Mouse (Mus musculus) layer of hippocampus, postnatal 36 days (tissue): ENCODE measurements at regions not wholly inside any gene's neighbourhood (a gene's known extent, or its start where the extent isn't known, plus 50 kb on each side); places are given as distances from the start of the nearest gene placed in this dataset.
"Not testable (repeated sequence)": the region's sequence is repeated elsewhere in the genome, so short reads cannot be mapped to it uniquely, and the experiment has no call there.

ENCODE experiments used
- DNase-seq, 2 experiments: peaks; one replicate each; pipeline ENCODE4 v3.0.0; 2022

DNA sequence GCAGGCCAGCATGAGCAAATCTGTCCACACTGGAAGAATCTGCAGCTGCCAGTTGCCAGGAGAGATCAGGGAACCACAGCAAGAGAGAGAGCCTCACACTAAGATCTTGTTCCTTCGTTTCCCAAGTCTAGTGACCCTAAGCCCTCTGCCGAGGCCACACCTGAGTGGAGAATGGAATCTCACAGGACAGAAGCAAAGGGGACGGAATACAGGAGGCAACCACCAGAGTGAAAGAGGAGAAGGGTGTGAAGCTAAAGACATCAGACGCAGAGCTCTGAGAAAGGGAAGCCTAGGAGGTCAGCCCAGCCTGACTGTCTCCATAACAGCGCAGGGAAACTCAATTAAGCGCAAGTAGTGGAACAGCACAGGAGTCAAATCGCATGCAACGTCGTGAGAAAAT, 75.0 kb downstream of the Suds3 start:
- DNase-seq = no peak

- DNase-seq = peak in 1 of 2 experiments; percentile 26
Measured at GRCm38 (mm10) chr5:117037261-117037660, 78.7 kb downstream of the Suds3 start.

GRCm38 (mm10) chr5:117032130-117032529, 83.8 kb downstream of the Suds3 start:
- DNase-seq = peak; percentile 73 to 75

- DNase-seq = no peak
Measured at GRCm38 (mm10) chr5:117025689-117026383, 90.1 kb downstream of the Suds3 start.

- DNase-seq = no peak
Measured at GRCm38 (mm10) chr5:117018419-117019150, 97.3 kb downstream of the Suds3 start.

- no peak for DNase-seq
Measured at GRCm38 (mm10) chr5:117011128-117011527, 104.8 kb downstream of the Suds3 start.

DNA sequence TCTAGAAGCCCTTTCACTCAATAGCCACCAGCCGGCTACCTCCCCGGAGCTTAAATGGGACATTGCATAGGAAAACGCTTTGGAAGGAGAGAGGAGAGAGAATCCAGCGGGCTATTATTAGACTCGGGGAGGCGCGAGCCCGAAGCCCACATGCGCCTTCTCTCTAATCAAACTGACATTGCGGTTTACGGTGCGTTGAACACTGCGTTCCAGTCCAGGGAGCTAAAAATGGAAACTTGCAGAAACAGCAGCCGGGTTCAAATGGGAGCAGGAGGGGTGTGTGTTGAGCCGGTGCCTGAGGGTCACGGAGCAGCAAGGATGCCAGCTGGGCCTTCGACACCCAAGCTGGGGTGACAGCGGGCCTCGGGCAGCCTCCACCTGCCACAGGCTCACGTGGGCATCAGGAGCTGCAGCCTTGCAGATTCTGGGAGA, 115.1 kb downstream of the Suds3 start:
- peak; percentile 40 to 53 for DNase-seq

DNA sequence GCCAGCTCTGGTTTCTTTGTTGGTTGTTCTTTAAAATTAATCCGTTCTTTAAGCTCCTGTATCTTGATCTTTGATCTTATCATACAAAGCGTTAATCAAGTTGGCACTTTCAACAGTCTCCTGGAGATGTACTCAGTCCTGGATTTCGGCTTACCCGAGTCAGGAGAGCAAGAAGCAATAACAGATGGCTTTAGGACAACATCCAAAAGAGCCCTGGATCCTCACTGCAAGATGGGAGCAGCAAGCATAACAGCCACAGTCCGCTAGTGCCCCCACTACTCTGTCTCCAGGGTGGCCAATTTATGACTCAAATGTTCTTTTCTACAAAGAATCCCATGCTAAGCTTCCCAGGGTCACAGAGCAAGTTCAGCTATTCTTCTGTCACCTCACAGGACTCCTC, 121.4 kb downstream of the Suds3 start:
- DNase-seq = no peak

GRCm38 (mm10) chr5:116993674-116994073, 122.2 kb downstream of the Suds3 start:
- no peak for DNase-seq

GRCm38 (mm10) chr5:116991461-116991860, 124.5 kb downstream of the Suds3 start:
- no peak for DNase-seq

DNA sequence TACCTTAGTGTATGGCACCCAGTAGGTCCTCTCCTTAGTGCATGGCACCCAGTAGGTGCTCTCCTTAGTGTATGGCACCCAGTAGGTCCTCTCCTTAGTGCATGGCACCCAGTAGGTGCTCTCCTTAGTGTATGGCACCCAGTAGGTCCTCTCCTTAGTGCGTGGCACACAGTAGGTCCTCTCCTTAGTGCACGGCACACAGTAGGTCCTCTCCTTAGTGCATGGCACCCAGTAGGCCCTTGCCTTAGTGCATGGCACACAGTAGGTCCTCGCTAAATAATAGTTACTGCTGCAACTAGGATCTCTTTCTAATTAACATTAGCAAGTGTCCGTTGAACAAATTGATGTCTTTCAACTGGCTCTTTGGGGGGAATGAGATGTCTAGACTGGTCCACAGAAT, 144.4 kb downstream of the Suds3 start:
- DNase-seq = not testable (repeated sequence)

DNA sequence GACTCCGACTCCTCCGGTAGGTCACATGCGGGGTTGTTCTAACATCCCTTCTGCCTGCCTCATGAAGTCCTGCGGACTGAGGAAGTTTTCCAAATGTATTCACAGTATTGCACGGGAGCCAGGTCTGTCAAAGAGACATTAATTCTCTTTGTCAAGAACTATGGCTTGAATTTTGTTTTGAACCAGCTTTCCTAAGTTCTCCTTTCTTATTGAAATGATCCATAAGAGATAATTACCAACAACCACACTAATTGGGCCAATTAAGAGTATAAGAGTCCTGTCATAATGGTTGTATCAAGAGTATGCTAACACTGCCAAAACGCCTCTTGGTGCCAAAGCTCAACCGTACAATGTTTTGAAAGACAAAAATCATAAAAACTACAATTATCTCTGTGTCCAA, 151.7 kb downstream of the Suds3 start:
- no peak for DNase-seq

- no peak for DNase-seq
Measured at GRCm38 (mm10) chr5:116963106-116963505, 152.8 kb downstream of the Suds3 start.

GRCm38 (mm10) chr5:116960041-116960440, 155.9 kb downstream of the Suds3 start:
- no peak for DNase-seq

DNA sequence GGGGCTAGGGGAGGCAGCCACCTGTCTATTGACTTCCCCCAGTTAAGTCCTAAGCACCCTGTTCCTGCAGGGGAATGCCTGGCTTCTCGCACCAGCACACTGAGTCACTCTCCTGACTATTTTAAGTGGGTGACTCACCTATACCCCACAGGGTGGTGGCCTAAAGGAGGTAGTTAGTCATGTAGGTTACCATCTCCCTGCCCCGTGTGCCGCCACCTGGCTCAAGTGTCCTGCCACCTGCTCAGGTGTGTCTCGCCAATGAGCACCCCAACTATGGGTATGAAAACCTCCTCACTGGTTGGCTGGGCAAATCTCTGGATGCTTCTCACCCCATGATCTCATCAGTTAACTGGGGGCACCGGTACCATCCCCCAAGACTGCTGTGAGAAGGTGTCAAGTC, 157.8 kb downstream of the Suds3 start:
- no peak for DNase-seq

GRCm38 (mm10) chr5:116956572-116956971, 159.3 kb downstream of the Suds3 start:
- DNase-seq = no peak

DNA sequence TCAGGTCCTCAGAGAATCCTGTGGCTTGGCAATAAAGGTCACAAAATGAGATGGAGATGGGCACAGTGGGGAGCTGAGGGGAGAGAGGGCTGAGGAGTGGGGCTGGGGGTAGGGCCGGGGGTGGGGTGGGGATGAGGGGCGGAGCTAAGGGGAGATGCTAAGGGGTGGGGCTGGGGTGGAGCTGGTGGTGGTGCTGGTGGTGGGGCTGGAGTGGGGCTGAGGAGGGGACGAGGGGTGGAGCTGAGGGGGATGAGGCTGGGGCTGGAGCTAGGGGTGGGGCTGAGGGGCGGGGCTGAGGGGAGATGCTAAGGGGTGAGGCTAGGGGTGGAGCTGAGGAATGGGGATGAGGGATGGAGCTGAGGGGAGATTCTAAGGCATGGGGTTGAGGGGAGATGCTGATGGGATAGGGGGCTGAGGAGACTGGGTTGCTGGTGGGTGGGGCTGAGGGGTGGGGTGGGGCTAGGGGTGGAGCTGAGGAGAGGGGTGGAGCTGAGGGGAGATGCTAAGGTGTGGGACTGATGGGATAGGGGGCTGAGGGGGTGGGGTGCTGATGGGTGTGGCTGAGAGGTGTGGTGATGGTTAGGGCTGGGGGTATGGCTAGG, 165.5 kb downstream of the Suds3 start:
- DNase-seq = no peak

GRCm38 (mm10) chr5:116934585-116934984, 181.3 kb downstream of the Suds3 start:
- no peak for DNase-seq

GRCm38 (mm10) chr5:116934151-116934550, 181.8 kb downstream of the Suds3 start:
- DNase-seq = no peak

DNA sequence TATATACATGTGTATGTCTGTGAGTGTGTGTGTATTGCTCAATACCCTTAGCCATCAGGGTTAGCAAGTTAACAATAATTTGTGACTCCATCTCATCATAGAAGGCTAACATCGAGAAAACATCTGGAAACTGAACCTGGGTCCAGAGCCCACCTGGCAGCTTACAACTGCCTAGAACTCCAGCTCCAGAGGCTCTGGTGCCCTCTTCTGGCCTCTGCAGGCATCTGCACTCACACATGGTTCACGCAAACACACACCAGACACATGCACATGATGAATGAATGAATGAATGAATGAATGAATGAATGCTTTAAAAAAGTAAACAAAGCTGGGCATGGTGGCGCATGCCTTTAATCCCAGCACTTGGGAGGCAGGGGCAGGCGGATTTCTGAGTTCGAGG, 182.8 kb downstream of the Suds3 start:
- no peak for DNase-seq

DNA sequence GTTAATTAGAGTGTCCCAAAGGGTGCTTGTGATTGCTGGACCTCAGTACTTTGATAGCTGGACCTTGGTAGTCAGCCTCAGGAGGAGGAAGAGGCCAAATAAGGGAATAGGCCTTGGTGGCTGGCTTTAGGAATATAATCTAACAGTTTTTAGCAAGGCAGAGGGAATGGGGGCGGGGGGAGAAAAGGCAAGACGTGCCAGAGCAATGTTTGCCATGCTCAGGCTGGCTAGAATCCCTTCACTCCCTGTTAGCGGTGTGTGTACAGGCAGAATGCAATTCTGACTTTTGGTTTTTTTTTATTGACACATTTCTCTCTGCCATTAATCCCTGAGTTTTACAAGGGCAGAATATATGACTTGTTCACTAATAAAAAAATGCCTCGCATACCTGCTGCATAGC, 192.2 kb downstream of the Suds3 start:
- no peak for DNase-seq

DNA sequence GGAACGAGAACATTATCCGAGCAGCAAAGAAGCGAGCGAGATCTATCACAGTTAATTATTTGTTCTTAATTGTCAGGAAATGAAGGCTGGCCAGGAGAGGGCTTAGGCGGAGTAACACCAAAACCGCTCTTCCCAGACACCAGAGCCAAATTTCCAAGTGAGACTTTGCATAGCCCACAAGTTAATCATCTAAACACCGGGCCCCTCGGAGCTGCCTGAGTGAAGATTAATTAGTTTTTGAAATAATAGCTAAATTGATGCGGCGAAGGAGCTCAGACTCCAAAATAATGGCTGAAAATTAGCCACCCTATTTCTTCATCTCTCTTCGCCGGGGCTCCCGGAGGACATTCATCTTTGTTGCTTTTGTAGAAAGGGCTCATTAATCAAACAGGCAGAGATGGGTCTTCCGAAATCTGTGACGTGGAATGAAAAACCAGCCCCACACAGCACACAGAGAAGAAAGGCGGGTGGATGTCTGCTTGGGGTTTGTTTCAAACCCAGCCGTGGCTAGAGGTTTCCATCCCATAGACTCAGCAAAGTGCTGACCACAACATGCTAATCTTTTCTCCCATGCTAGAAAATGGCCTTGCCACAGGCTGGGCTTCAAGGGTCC, 193.7 kb downstream of the Suds3 start:
- no peak for DNase-seq

DNA sequence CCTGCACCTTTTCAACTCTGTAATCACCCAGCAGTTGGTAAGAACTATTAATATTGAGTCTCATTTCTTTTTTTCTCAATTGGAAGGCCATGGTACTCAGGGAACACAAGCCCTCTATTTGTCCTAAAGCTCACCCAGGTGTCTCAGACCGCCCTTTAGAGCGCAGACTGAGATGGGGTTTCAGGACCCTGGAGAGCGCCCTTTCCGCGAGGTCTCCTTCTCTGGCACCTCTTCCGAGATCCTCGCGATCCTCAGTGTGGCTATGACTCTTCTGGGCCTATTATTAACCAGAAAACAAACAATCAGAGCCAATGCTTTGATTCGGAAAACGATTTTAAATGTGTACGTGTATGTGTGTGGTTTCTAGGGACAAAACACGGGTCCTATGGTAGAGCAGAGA, 201.0 kb downstream of the Suds3 start:
- no peak for DNase-seq
